Mouse (Mus musculus) small intestine, adult 2 months (tissue): ENCODE results near the gene Col5a2.

Experiments used
- CTCF ChIP-seq: fragments of 200-500 bp; IDR thresholded peaks from 2 replicates; pipeline ENCODE4 v1.5.1; 2012; ENCODE audit warnings: low read depth, mild to moderate bottlenecking, control low read depth, inconsistent platforms, low read length, moderate library complexity, mixed read lengths; ENCODE audit not compliant: insufficient replicate concordance, insufficient read length; ENCODE audit errors: extremely low read depth
- POLR2A ChIP-seq: fragments of 200-500 bp; IDR thresholded peaks from 2 replicates; pipeline ENCODE4 v1.6.1; 2012; ENCODE audit warnings: low read depth, mild to moderate bottlenecking, control low read depth, inconsistent platforms, low read length, moderate library complexity

DNA sequence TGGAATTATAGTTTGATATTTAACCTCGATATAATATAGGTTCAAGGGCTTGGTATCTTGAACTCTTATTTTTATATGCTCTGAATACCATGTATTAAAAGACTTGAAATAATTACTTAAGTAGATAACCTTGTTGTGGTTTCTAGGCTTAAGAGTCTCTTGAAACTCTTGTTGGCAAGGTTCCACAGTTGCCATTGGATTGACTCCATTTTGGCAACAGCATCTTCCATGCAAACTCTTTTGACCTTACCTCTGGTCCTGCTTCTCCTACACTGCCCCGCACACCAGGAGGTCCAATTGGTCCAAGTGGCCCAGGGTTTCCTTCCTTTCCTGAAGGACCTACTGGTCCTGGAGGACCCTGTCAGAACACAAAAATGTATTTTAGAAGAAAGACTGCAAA lies 121.2 kb downstream of the Col5a2 start:
- TF ChIP-seq CTCF (no peak), POLR2A (no peak)
